Mouse (Mus musculus) right cerebral cortex, postnatal 36 days (tissue): ENCODE results near the gene Ltb.
A peak's percentile ranks its signal among the peaks of the same experiment; 100 is the strongest.

Experiments used
- DNase-seq, 2 experiments: peaks; one replicate each; pipeline ENCODE4 v3.0.0; 2022; ENCODE audit warnings: low spot score in 2 of 2, mixed read lengths in 1 of 2

Ltb gene

GRCm38 (mm10) chr17:35194844-35195630 is 798 bp downstream of the Ltb start:
- no peak for DNase-seq

GRCm38 (mm10) chr17:35195631-35196320 is 1.5 kb downstream of the Ltb start:
- peak; percentile 73 to 77 for DNase-seq

- no peak for DNase-seq
Observed at GRCm38 (mm10) chr17:35196321-35196641, 2.0 kb downstream of the Ltb start.

DNA sequence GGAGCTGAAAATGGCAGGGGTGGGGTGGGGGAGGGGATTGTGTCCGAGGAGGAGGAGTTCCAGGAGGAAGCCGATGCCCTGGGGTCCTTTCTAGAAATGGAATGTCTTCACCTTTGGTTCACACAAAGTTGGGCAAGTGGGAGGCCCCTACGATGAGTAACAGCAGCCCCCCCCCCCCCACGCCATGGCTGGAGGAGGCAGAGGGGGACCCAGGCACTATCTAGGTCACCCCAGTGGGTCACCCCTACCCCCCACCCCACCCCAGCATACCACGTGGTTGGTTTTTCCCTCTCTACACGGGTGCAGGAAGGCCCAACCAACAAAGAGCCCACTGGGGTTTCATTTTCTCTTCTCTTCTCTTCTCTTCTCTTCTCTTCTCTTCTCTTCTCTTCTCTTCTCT is 2.9 kb downstream of the Ltb start:
- DNase-seq = no peak

DNA sequence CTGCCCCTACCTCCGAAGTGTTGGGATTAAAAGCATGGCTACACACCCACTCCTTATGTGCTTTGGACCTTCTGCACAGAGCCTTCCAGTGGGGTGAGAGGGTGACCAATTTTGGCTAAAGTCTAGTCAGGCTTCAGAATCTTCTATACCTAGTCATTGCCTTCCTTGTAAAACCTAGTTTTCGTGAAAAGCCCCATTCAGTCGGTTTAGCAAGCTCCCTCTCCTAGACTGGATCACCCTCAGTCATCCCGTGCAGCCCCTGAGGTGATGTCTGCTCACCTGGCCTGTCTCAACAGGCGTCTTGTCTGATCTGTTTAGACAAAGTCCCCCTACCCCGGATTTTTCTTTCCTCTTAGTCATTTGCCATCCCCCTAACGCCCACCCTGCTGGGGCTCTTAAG is 3.8 kb downstream of the Ltb start:
- no peak for DNase-seq

DNA sequence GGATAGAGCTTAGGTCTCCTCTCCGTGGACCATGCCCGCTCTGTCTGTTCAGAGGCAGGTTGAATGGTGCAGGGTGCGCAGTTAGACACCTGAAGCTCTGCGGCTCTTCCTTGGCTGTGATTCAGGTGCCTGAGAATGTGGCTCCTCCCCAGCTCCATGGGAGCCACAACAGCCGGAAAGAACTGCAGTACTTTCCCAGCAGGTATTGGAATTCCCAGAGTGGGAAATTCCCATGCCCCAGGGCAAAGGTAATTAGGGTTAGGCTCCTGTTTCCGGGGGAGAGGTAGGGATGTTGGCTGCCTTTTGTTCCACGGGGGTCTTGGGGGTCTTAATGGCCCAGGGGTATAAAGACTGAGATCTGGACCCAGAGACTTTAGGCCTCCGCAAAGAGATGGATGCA is 4.7 kb downstream of the Ltb start:
- DNase-seq = no peak

GRCm38 (mm10) chr17:35200398-35200797 is 6.2 kb downstream of the Ltb start:
- no peak for DNase-seq

- no peak for DNase-seq
Observed at GRCm38 (mm10) chr17:35201128-35201527, 6.9 kb downstream of the Ltb start.

- no peak for DNase-seq
Observed at GRCm38 (mm10) chr17:35201787-35202186, 7.5 kb downstream of the Ltb start, which contains the start of gene Tnf. TSS of gene Tnf (minus strand) at chr17:35202007.

DNA sequence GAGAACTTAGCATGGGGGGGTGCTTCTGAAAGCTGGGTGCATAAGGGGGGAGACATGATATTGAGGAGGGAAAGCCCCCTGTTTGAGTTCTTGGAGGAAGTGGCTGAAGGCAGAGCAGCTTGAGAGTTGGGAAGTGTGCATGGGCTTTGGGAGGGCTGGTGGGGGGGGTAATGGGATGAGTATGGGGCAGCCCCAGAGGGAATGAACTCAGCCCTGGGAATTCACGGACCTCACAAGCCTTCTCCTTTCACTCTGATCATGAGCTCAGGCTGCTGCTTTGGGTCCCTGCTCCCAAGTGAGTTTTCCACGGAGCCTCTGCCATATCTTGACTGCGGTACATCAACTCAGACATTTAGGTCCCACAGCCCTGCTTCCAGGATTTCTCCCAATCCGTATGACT is 8.2 kb downstream of the Ltb start:
- no peak for DNase-seq

- DNase-seq = no peak
Observed at GRCm38 (mm10) chr17:35204494-35205379, 10.5 kb downstream of the Ltb start, which contains the start of gene Lta. TSS of gene Lta (minus strand) at chr17:35205351.

DNA sequence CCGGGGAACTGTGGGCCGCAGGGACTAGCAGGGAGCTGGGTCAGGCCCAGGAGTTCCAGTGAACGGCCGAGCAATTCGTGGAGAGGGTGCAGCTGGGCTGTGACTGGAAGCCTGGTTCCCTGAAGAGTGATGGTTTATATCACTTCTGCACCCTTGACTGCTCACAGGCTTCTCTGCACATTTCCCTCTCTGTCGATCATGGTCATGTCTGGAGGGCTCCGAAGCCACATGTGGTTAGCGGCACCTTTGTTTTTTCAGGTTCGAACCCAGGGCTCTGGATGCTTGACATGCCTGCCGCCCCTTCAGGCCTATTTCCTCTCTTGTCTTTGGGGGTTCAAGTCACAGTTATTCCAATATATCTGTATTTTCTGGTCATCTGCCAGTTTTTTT is 11.1 kb downstream of the Ltb start:
- DNase-seq = no peak

GRCm38 (mm10) chr17:35209785-35210535 is 15.7 kb downstream of the Ltb start:
- no peak for DNase-seq

DNA sequence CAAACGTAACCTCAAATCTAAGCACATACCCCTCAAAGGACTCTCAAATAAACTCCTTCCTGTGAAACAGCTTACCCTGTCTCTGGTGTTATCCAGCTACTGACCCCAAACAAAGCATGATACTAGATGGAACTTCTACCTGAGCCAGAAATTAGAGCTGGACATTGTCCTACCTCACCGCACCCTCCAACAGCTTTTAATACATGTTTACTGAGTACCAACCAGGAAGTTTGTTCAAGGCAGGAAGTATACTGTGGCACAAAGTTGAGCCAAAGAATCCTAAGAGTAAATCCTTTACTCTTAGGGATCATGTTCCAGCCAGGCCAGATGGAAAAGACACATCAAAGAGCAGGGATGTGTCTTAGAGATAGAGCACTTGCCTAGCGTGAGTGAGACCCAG is 16.4 kb downstream of the Ltb start:
- DNase-seq = no peak

DNA sequence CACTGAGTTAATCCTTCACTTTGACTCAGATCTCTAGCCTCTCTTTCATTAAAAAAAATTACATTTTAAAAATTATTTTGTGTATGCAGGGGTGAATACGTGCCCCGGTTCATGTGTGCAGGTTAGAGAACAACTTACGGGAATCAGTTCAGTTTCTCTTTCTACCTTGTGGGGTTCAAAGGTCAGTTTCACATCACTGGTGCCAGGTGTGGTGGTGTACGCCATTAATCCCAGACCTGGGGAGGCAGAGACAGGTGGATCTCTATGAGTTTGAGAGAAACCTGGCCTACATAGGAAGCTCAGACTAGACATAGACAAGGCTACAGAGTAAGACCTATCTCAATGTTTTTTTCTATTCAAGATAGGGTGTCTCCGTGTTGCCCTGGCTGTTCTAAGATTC is 18.8 kb downstream of the Ltb start:
- no peak for DNase-seq

- no peak for DNase-seq
Observed at GRCm38 (mm10) chr17:35218516-35219193, 24.4 kb downstream of the Ltb start.

GRCm38 (mm10) chr17:35219601-35220041 is 25.4 kb downstream of the Ltb start:
- no peak for DNase-seq

- no peak for DNase-seq
Observed at GRCm38 (mm10) chr17:35220156-35220952, 26.1 kb downstream of the Ltb start, which contains the start of gene Gm16181. TSS of gene Gm16181 (plus strand) at chr17:35220834.

- no peak for DNase-seq
Observed at GRCm38 (mm10) chr17:35222299-35222698, 28.1 kb downstream of the Ltb start.

DNA sequence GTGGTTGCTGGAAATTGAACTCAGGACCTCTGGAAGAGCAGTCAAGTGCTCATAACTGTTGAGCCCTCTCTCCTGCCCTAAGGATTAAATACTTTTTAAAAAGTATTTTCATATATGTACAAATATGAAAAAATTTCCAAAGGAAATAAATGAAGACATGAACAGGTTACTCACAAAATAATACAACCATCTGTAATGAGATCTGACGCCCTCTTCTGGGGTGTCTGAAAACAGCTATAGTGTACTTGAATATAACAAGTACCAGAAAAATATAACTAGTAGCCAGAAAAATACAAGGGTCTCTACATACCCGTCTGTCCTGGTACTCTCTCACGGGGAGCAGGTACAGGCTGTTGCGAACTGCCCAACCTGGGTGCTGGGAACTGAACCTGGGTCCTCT is 30.4 kb downstream of the Ltb start:
- DNase-seq = no peak
